ENCODE assay signal across 8 mouse cellular contexts in the genomic region with DNA sequence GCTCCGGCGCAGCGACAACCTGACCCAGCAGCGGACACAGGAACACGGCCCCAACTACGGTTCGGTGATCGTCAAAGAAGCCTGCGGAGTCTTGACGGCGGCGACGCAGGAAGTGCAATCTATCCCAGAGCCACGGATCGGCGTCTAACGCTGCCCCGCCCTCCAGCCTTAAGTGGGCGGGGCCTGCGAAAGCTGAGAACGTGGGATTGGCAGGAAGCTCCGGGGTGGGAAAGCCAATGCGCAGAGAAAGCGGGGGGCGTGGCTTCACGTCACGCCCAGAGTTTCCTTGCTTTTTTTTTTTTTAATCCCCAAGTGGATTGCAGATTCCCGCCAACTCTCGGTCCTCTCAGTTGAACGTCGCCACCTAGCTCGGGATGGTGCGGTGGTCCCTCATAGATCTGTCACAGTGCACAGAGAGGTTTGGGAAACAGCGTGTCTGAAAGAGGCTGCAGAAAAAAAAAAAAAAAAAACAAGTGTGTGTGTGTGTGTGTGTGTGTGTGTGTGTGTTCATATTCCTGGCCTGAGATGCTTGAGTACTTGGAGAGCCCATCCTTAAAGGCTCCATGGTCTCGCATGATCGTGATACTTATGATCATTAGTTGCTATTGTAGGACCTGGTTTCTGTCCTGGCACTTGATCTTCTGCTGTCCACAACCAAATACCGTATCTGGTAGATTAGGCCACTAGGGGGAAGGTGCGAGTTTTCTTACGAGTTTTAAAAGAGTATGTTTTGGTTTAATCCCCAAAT. TPM values are rescaled to one million over a fixed set of nuclear protein-coding genes. Genes with fewer than 3 reads are reported as not detected.
DNase-seq lines count a peak whose midpoint lies in the region; ATAC-seq and TF ChIP-seq lines count a peak whose summit lies in the region.

A gene (minus strand): TSS at position 114 of the 748 bp plus-strand sequence.

- peak; percentile 91 for ATAC-seq in G1E (ENCODE audit: extremely low read depth, insufficient number of reproducible peaks, low FRiP score, poor library complexity, severe bottlenecking)
- peak; percentile 92 for ATAC-seq in forebrain, embryonic 16.5 days
- ATAC-seq in lung, embryonic 14.5 days (ENCODE audit: insufficient read depth), result peak; percentile 94

- no peak for TF ChIP-seq CTCF in G1E (IDR thresholded peaks at IDR 0.05; ENCODE audit: low read depth, low read length)
- peak; percentile 77 for TF ChIP-seq CTCF in layer of hippocampus, adult 2 months (conservative IDR thresholded peaks at IDR 0.05)
- TF ChIP-seq CTCF in lung, embryonic 14.5 days (IDR thresholded peaks at IDR 0.05; ENCODE audit: low read depth), result peak; percentile 68
- no peak for TF ChIP-seq CTCF in olfactory bulb, adult 2 months (IDR thresholded peaks at IDR 0.05; ENCODE audit: insufficient read depth, low read depth, low read length)
- peak; percentile 34; the same call in 1 of the 2 replicates for TF ChIP-seq CTCF in thymus, adult 2 months (IDR thresholded peaks at IDR 0.05; ENCODE audit: borderline replicate concordance, control insufficient read depth, extremely low read depth, insufficient read depth, low read length, poor library complexity)

- H3K4me1 ChIP-seq in G1E (ENCODE audit: insufficient read depth, low read depth, low read length), result peaks cover 21% of the 10 kb centered on the region
- H3K4me1 ChIP-seq in forebrain, embryonic 16.5 days (replicated peaks; ENCODE audit: control insufficient read depth, insufficient read depth, low read length), result peaks cover 11% of the 10 kb centered on the region
- peaks cover 3% of the 10 kb centered on the region; the same call in 1 of the 2 replicates for H3K4me1 ChIP-seq in lung, embryonic 14.5 days (ENCODE audit: insufficient read depth)
- no peaks in the 10 kb centered on the region for H3K4me1 ChIP-seq in olfactory bulb, adult 2 months (ENCODE audit: control insufficient read depth, insufficient read depth, low read length)
- H3K4me1 ChIP-seq in thymus, adult 2 months (replicated peaks; ENCODE audit: control insufficient read depth, insufficient read depth, low read length), result 0 out of 2 replicates have a peak, but pooled peaks cover 2% of the 10 kb centered on the region

- peaks cover 35% of the 10 kb centered on the region for H3K36me3 ChIP-seq in G1E (replicated peaks)
- H3K36me3 ChIP-seq in forebrain, embryonic 16.5 days (ENCODE audit: control insufficient read depth, insufficient read depth), result peaks cover 11% of the 10 kb centered on the region; the same call in 1 of the 2 replicates
- H3K36me3 ChIP-seq in lung, embryonic 14.5 days (ENCODE audit: insufficient read depth), result peaks cover 32% of the 10 kb centered on the region
- peaks cover 19% of the 10 kb centered on the region for H3K36me3 ChIP-seq in thymus, adult 2 months (ENCODE audit: control insufficient read depth, insufficient read depth, low read length)

- H3K27ac ChIP-seq in forebrain, embryonic 16.5 days (ENCODE audit: low read length), result peak within 1 kb of the TSS; percentile 64
- peak within 1 kb of the TSS; percentile 94 for H3K27ac ChIP-seq in layer of hippocampus, adult 2 months
- H3K27ac ChIP-seq in lung, embryonic 14.5 days (ENCODE audit: low read depth), result peak within 1 kb of the TSS; percentile 31; the same call in 1 of the 2 replicates
- H3K27ac ChIP-seq in olfactory bulb, adult 2 months (ENCODE audit: insufficient read depth, low read depth, low read length), result peak within 1 kb of the TSS; percentile 38; the same call in 1 of the 2 replicates
- H3K27ac ChIP-seq in thymus, adult 2 months (ENCODE audit: control insufficient read depth, insufficient read depth, low read length), result peak within 1 kb of the TSS; percentile 19; the same call in 1 of the 2 replicates

- intact Hi-C loops in heart, postnatal 36 days (cut with DNase I), result loop anchor here (2.0 to 10.0 kb wide), 4 partner anchors 139 to 359 kb away; a partner anchor contains a TSS

- H3K27me3 ChIP-seq in G1E (ENCODE audit: insufficient read depth, low read length), result no peaks in the 10 kb centered on the region
- H3K27me3 ChIP-seq in forebrain, embryonic 16.5 days (replicated peaks; ENCODE audit: control insufficient read depth, insufficient read depth, low read length), result no peaks in the 10 kb centered on the region
- no peaks in the 10 kb centered on the region for H3K27me3 ChIP-seq in lung, embryonic 14.5 days (ENCODE audit: insufficient read depth, low read length)
- no peaks in the 10 kb centered on the region for H3K27me3 ChIP-seq in thymus, adult 2 months (ENCODE audit: control insufficient read depth, insufficient read depth, low read length)

- no peaks in the 10 kb centered on the region for H3K9me3 ChIP-seq in G1E (replicated peaks)
- no peaks in the 10 kb centered on the region for H3K9me3 ChIP-seq in forebrain, embryonic 16.5 days (ENCODE audit: control insufficient read depth, low read length)
- H3K9me3 ChIP-seq in lung, embryonic 14.5 days (ENCODE audit: low read depth, low read length), result no peaks in the 10 kb centered on the region

- DNase-seq in G1E (ENCODE audit: low spot score), result peak; percentile 78
- DNase-seq in cerebellum, adult 18-20 months, result peak; percentile 94 to 98
- DNase-seq in heart, postnatal 36 days, result peak; percentile 95 to 99
- peak; percentile 95 for DNase-seq in layer of hippocampus, adult 2 months (ENCODE audit: low spot score in 2 of 2)
- peak; percentile 100 for DNase-seq in lung, embryonic 14.5 days
- peak; percentile 95 for DNase-seq in thymus, adult 2 months

- WGBS in forebrain, embryonic 16.5 days, result under 1% methylated on average over 39 of the region's 39 CpGs
- WGBS in lung, embryonic 14.5 days, result under 1% methylated on average over 39 of the region's 39 CpGs
- WGBS in olfactory bulb, adult 2 months, result under 1% methylated on average over 39 of the region's 39 CpGs
- WGBS in thymus, adult 2 months, result under 1% methylated on average over 39 of the region's 39 CpGs

- peak within 1 kb of the TSS; percentile 88 for H3K9ac ChIP-seq in forebrain, embryonic 16.5 days (replicated peaks; ENCODE audit: low read depth, low read length)
- H3K9ac ChIP-seq in lung, embryonic 14.5 days, result peak within 1 kb of the TSS; percentile 85

- TF ChIP-seq POLR2A in olfactory bulb, adult 2 months (IDR thresholded peaks at IDR 0.05; ENCODE audit: insufficient read depth, low read depth, low read length), result peak; percentile 80
- TF ChIP-seq POLR2A in thymus, adult 2 months (IDR thresholded peaks at IDR 0.05; ENCODE audit: control insufficient read depth, extremely low read depth, insufficient read depth, low read length, poor library complexity), result peak; percentile 52; the same call in 1 of the 2 replicates

- H3K4me2 ChIP-seq in forebrain, embryonic 16.5 days (ENCODE audit: low read length), result peak within 1 kb of the TSS; percentile 74
- H3K4me2 ChIP-seq in lung, embryonic 14.5 days, result peak within 1 kb of the TSS; percentile 90

- peak within 1 kb of the TSS; percentile 98 for H3K4me3 ChIP-seq in G1E (ENCODE audit: low read depth, low read length)
- peak within 1 kb of the TSS; percentile 85 for H3K4me3 ChIP-seq in forebrain, embryonic 16.5 days (replicated peaks; ENCODE audit: low read length)
- peak within 1 kb of the TSS; percentile 81 for H3K4me3 ChIP-seq in layer of hippocampus, adult 2 months
- H3K4me3 ChIP-seq in lung, embryonic 14.5 days (ENCODE audit: low read depth, low read length), result peak within 1 kb of the TSS; percentile 88
- peak within 1 kb of the TSS; percentile 86 for H3K4me3 ChIP-seq in olfactory bulb, adult 2 months (ENCODE audit: insufficient read depth, low read depth, low read length)
- peak within 1 kb of the TSS; percentile 73 for H3K4me3 ChIP-seq in thymus, adult 2 months (ENCODE audit: control insufficient read depth, insufficient read depth, low read length)

RNA-seq across cellular contexts. Expression of the gene that starts here (rescaled TPM):
- total RNA-seq in G1E (2014; fragmentation: Nextera tagmentation), result 338 and 390 TPM in 2 replicates
- total RNA-seq in G1E (2017), result 397 and 416 TPM in 2 replicates
- 10.4 and 14.6 TPM in 2 replicates for polyA plus RNA-seq in G1E (2012)
- 394 and 400 TPM in 2 replicates for polyA plus RNA-seq in forebrain, embryonic 16.5 days (2015; fragmentation: Nextera tagmentation; extraction: Ambion mirVana)
- 100 to 1,000 TPM; 134 to 146 TPM for total RNA-seq in heart, postnatal 36 days (2021)
- 100 to 1,000 TPM; 110 to 117 TPM for total RNA-seq in layer of hippocampus, adult 2 months (2021)
- 424 and 430 TPM in 2 replicates for polyA plus RNA-seq in lung, embryonic 14.5 days (2014; fragmentation: Nextera tagmentation; extraction: Ambion mirVana)
- not detected in 2 replicates for polyA plus RNA-seq in olfactory bulb, adult 2 months (2012; ENCODE audit: insufficient read depth, insufficient read length, low replicate concordance, missing spikeins)
- 112 and 133 TPM in 2 replicates for polyA plus RNA-seq in thymus, adult 2 months (2012; rRNA removed)

Comparison
In these comparisons a context has a peak if more than half of its experiments do, and no peak if none do; other contexts are left out.
1. Peak in every context shown above with its lines: DNase-seq, ATAC-seq, H3K4me3 ChIP-seq and H3K27ac ChIP-seq.
2. CTCF ChIP-seq: peak in layer of hippocampus, adult 2 months (single experiment), lung, embryonic 14.5 days (single experiment) and thymus, adult 2 months (single experiment); none in G1E (single experiment) and olfactory bulb, adult 2 months (single experiment).
3. H3K27ac ChIP-seq: peak in every context shown above with its lines; median percentile 94 in layer of hippocampus, adult 2 months; 64 in forebrain, embryonic 16.5 days; 38 in olfactory bulb, adult 2 months; 31 in lung, embryonic 14.5 days; 19 in thymus, adult 2 months.